9 mouse cellular contexts compared by ENCODE assay signal in the genomic region with DNA sequence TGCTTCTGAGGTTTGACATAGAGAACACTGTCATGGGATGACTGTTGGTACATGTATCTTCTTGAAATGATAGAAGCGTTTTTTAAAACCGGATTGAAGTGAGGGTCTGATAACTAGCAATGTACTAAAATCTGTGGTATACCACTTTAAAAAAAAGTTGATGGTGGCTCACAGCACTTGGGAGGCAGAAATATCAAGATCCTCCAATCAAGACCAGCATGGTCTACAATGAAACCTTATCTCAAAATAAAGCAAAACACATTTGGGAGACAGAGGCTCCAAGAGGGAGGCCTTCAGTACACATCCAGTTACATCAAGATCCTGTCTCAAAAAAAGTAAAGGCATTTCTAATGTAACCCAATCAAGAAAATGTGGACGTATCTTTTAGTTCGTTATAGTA. TPM values are rescaled to one million over a fixed set of nuclear protein-coding genes. Genes with fewer than 3 reads are reported as not detected.
A peak's percentile ranks its signal among the peaks of the same experiment; 100 is the strongest.
DNase-seq lines count a peak whose midpoint lies in the region; ATAC-seq and TF ChIP-seq lines count a peak whose summit lies in the region.
"Had no signal": no experiment of that assay in that cellular context is flagged by ENCODE, and none has a peak within 500 bp of the region (broad histone marks: within the 10 kb centered on the region; RNA-seq: fewer than 3 reads in every experiment).

No protein-coding gene starts in this region.

- TF ChIP-seq POLR2A in cerebellum, adult 2 months (IDR thresholded peaks at IDR 0.05; ENCODE audit: borderline replicate concordance, insufficient read depth, low read length), result no peak

- DNase-seq in cerebellum, adult 2 months, result no peak
- no peak for DNase-seq in cerebellum, adult 11-12 months
- DNase-seq in 3T3-L1 (ENCODE audit: low read depth, low spot score), result peak; percentile 38
- DNase-seq in forebrain, embryonic 14.5 days (ENCODE audit: low spot score), result no peak
- DNase-seq in adrenal gland, adult 18-20 months (ENCODE audit: low spot score in 2 of 2), result no peak
- DNase-seq in spleen, postnatal 14 days (ENCODE audit: low spot score in 2 of 2), result no peak
- no peak for DNase-seq in cerebellum, postnatal 14 days
- DNase-seq: cerebellum, adult 9-10 months had no signal

- no peak overlapping the region for H3K27ac ChIP-seq in cerebellum, adult 2 months (ENCODE audit: insufficient read depth, low read length)
- H3K27ac ChIP-seq in forebrain, embryonic 14.5 days (ENCODE audit: low read depth, low read length), result no peak overlapping the region
- no peak overlapping the region for H3K27ac ChIP-seq in liver, embryonic 15.5 days (replicated peaks)

- H3K4me1 ChIP-seq in cerebellum, adult 2 months (ENCODE audit: control insufficient read depth, insufficient read depth, low read length), result no peaks in the 10 kb centered on the region; the same call in 1 of the 2 replicates
- H3K4me1 ChIP-seq in forebrain, embryonic 14.5 days (ENCODE audit: control insufficient read depth, insufficient read depth, low read length), result peaks cover 42% of the 10 kb centered on the region
- peaks cover 40% of the 10 kb centered on the region for H3K4me1 ChIP-seq in liver, embryonic 15.5 days (replicated peaks)

- H3K9ac ChIP-seq in forebrain, embryonic 14.5 days (ENCODE audit: low read length), result peak overlapping the region; percentile 100
- peak overlapping the region; percentile 97; the same call in 1 of the 2 replicates for H3K9ac ChIP-seq in liver, embryonic 15.5 days

- no peaks in the 10 kb centered on the region for H3K9me3 ChIP-seq in forebrain, embryonic 14.5 days (replicated peaks; ENCODE audit: control insufficient read depth, low read length)
- H3K9me3 ChIP-seq in liver, embryonic 15.5 days (replicated peaks), result no peaks in the 10 kb centered on the region

- H3K36me3 ChIP-seq in forebrain, embryonic 14.5 days (ENCODE audit: control insufficient read depth, insufficient read depth, low read length), result peaks cover 15% of the 10 kb centered on the region
- H3K36me3 ChIP-seq in liver, embryonic 15.5 days (replicated peaks), result peaks cover 15% of the 10 kb centered on the region

- ATAC-seq in forebrain, embryonic 14.5 days, result no peak
- ATAC-seq in liver, embryonic 15.5 days (ENCODE audit: insufficient read depth), result no peak

- H3K27me3 ChIP-seq in cerebellum, adult 2 months (ENCODE audit: control insufficient read depth, insufficient read depth, low read length), result no peaks in the 10 kb centered on the region
- no peaks in the 10 kb centered on the region for H3K27me3 ChIP-seq in forebrain, embryonic 14.5 days (replicated peaks; ENCODE audit: control insufficient read depth, insufficient read depth, low read length)
- no peaks in the 10 kb centered on the region for H3K27me3 ChIP-seq in liver, embryonic 15.5 days

- TF ChIP-seq CTCF in cerebellum, adult 2 months (IDR thresholded peaks at IDR 0.05; ENCODE audit: borderline replicate concordance, insufficient read depth, low read depth, low read length), result no peak

- 7% methylated on average over 4 of the region's 4 CpGs for WGBS in cerebellum, adult 2 months
- WGBS in forebrain, embryonic 14.5 days, result 29% methylated on average over 4 of the region's 4 CpGs
- 17% methylated on average over 4 of the region's 4 CpGs for WGBS in liver, embryonic 15.5 days (ENCODE audit: insufficient replicate concordance)

- H3K4me3 ChIP-seq in cerebellum, adult 2 months (replicated peaks; ENCODE audit: insufficient read depth, low read depth, low read length), result peak overlapping the region; percentile 93
- H3K4me3 ChIP-seq in forebrain, embryonic 14.5 days (ENCODE audit: low read depth, low read length), result peak overlapping the region; percentile 95
- H3K4me3 ChIP-seq in liver, embryonic 15.5 days (replicated peaks), result peak overlapping the region; percentile 97

- H3K4me2 ChIP-seq in forebrain, embryonic 14.5 days (ENCODE audit: low read length), result peak overlapping the region; percentile 86
- H3K4me2 ChIP-seq in liver, embryonic 15.5 days, result peak overlapping the region; percentile 93

RNA-seq across cellular contexts. Expression of a gene that starts 2.3 kb away (rescaled TPM):
- 97.0 and 97.6 TPM in 2 replicates for polyA plus RNA-seq in cerebellum, adult 2 months (2012; rRNA removed)
- 81.2 and 90.8 TPM in 2 replicates for polyA plus RNA-seq in forebrain, embryonic 14.5 days (2014; fragmentation: Nextera tagmentation; extraction: Ambion mirVana)
- 21.0 and 21.7 TPM in 2 replicates for polyA plus RNA-seq in liver, embryonic 15.5 days (2015; fragmentation: Nextera tagmentation; extraction: Ambion mirVana)
- 10 to 100 TPM; 51.1 to 53.6 TPM for total RNA-seq in adrenal gland, adult 18-20 months (2021)

RNA-seq across cellular contexts. Expression of a gene that starts 2.4 kb away (rescaled TPM):
- 2.0 and 2.5 TPM in 2 replicates for polyA plus RNA-seq in cerebellum, adult 2 months (2012; rRNA removed)
- polyA plus RNA-seq in forebrain, embryonic 14.5 days (2014; fragmentation: Nextera tagmentation; extraction: Ambion mirVana), result 0.85 and 1.1 TPM in 2 replicates
- 3.4 and 4.4 TPM in 2 replicates for polyA plus RNA-seq in liver, embryonic 15.5 days (2015; fragmentation: Nextera tagmentation; extraction: Ambion mirVana)
- 1 to 10 TPM; 4.2 to 4.9 TPM for total RNA-seq in adrenal gland, adult 18-20 months (2021)

RNA-seq across cellular contexts. Expression of a gene that starts 38.3 kb away (rescaled TPM):
- 0.32 and 0.47 TPM in 2 replicates for polyA plus RNA-seq in cerebellum, adult 2 months (2012; rRNA removed)
- polyA plus RNA-seq in forebrain, embryonic 14.5 days (2014; fragmentation: Nextera tagmentation; extraction: Ambion mirVana), result 0.36 and 0.37 TPM in 2 replicates
- polyA plus RNA-seq in liver, embryonic 15.5 days (2015; fragmentation: Nextera tagmentation; extraction: Ambion mirVana), result 17.9 and 27.8 TPM in 2 replicates
- 1 to 10 TPM; 1.5 to 2.9 TPM for total RNA-seq in adrenal gland, adult 18-20 months (2021)

RNA-seq across cellular contexts. Expression of a gene that starts 41.7 kb away (rescaled TPM):
- 68.4 and 70.4 TPM in 2 replicates for polyA plus RNA-seq in cerebellum, adult 2 months (2012; rRNA removed)
- 38.6 and 47.9 TPM in 2 replicates for polyA plus RNA-seq in forebrain, embryonic 14.5 days (2014; fragmentation: Nextera tagmentation; extraction: Ambion mirVana)
- 1.8 and 2.2 TPM in 2 replicates for polyA plus RNA-seq in liver, embryonic 15.5 days (2015; fragmentation: Nextera tagmentation; extraction: Ambion mirVana)
- 10 to 100 TPM in 1 of 2 experiments, 1 to 10 TPM in 1; 9.5 to 10.0 TPM for total RNA-seq in adrenal gland, adult 18-20 months (2021)

Comparison
In these comparisons a context has a peak if more than half of its experiments do, and no peak if none do; other contexts are left out.
1. RNA of a gene that starts 38.3 kb away (polyA plus RNA-seq): 17.9 to 27.8 TPM in liver, embryonic 15.5 days; 0.32 to 0.47 TPM in cerebellum, adult 2 months and 0.36 to 0.37 TPM in forebrain, embryonic 14.5 days; every median in the first group is over 10 times any median in the second.
2. Peak in every context shown above with its lines, with median percentiles within 50 percentile points of each other: H3K4me3 ChIP-seq.